Mouse (Mus musculus): Measurements from ENCODE around the gene Cd59b. TPM values are rescaled to one million over a fixed set of nuclear protein-coding genes. Genes with fewer than 3 reads are reported as not detected.
A peak's percentile ranks its signal among the peaks of the same experiment; 100 is the strongest.
"Not testable (repeated sequence)": the region's sequence is repeated elsewhere in the genome, so short reads cannot be mapped to it uniquely, and the experiment has no call there.

Cd59b gene
- total RNA-seq, 2 experiments from 2014 or later = 6.6 to 54.2 TPM

DNA sequence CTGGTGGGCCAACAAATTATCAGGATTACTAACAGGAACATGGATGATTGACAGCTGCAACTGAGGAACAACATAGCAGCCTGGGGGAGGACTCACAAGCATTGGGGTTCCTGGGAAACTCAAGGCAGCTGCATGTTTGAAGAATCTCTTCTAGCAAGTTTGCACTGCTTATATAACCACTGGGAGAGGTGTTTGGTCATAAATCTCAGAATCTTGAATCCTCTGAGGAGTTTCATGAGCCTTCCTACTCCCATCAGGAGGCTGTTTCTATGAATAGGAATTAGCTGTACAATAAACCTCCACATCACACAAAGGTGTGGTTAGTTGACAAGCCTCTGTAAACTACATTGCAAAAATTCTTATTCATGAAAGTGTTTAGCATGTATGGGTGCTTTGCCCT lies 7.0 kb upstream of the Cd59b start:
- no peak for ATAC-seq (replicated peaks; ENCODE audit: low FRiP score, poor library complexity, severe bottlenecking)

DNA sequence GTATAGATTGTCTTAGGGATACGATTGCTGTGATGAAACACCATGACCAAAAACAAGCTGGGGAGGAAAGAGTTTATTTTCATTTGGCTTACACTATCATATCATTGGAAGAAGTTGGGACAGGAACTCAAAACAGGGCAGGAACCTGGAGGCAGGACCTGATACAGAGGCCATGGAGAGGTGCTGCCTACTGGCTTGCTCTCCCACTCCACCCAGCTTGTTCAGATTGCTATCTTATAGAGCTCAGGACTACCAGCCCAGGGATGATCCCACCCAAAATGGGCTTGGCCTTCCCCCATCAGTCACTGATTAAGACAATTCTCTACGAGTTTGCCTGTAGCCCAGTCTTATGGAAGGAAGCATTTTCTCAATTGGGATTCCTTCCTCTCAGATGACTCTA lies 5.5 kb upstream of the Cd59b start:
- ATAC-seq (replicated peaks; ENCODE audit: low FRiP score, poor library complexity, severe bottlenecking) = no peak

GRCm38 (mm10) chr2:104065526-104065925 lies 4.1 kb upstream of the Cd59b start, which contains the start of gene Gm10912:
Gm10912 (plus strand) TSS chr2:104065826.
- ATAC-seq (replicated peaks; ENCODE audit: low FRiP score, poor library complexity, severe bottlenecking) = not testable (repeated sequence)

GRCm38 (mm10) chr2:104068450-104068849 lies 1.2 kb upstream of the Cd59b start, which contains the start of gene Gm10799:
Gm10799 (minus strand) TSS chr2:104068550.
- not testable (repeated sequence) for ATAC-seq (replicated peaks; ENCODE audit: low FRiP score, poor library complexity, severe bottlenecking)

- ATAC-seq (replicated peaks; ENCODE audit: low FRiP score, poor library complexity, severe bottlenecking) = peak; percentile 91
These were observed 8.6 kb downstream of the Cd59b start for GRCm38 (mm10) chr2:104078285-104078684.

- ATAC-seq (replicated peaks; ENCODE audit: low FRiP score, poor library complexity, severe bottlenecking) = not testable (repeated sequence)
These were observed 11.9 kb downstream of the Cd59b start for GRCm38 (mm10) chr2:104081436-104082050.

GRCm38 (mm10) chr2:104082474-104082873 lies 12.8 kb downstream of the Cd59b start:
- ATAC-seq (replicated peaks; ENCODE audit: low FRiP score, poor library complexity, severe bottlenecking) = no peak

DNA sequence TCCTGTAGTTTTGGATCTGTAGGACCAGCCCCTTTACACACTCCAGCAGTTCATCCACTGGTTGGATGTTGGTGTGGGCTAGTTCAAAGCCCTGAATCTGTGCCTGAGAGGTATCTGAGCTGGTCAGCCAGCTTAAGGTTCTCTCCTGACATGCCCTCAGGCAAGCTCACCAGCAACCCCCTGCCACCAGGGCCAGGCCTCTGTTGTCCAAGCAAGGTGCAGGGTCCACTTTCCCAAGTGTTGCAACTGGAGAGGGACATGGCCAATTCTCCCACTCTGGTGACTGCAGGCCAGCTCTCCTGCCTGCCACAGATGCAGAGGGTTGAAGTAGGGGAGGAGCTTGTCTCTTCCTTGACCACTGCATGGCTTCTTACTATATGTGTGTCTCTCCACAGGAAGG lies 14.4 kb downstream of the Cd59b start:
- ATAC-seq (replicated peaks; ENCODE audit: low FRiP score, poor library complexity, severe bottlenecking) = 0 out of 2 replicates have a peak, but pooled peaks have one; percentile 6

DNA sequence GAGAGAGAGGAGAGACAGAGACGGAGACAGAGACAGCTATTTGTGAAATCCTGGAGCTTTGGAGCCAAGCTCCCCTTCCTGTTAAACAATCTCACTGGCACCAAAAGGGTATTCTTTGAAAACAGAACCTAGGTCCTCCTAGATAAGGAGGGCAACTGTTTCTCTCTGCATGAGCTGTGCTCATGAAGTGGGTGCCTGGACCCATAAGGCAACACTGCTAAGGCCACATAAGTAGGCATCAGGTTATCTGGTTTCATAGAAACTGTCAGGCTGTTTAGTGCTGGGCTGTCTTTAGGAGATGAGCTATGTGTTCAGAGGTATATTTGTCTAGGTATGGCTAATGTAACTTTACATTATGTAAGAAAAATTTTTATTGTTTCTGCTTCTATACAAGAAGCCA lies 17.9 kb downstream of the Cd59b start:
- peak; percentile 54; the same call in 1 of the 2 replicates for ATAC-seq (replicated peaks; ENCODE audit: low FRiP score, poor library complexity, severe bottlenecking)

DNA sequence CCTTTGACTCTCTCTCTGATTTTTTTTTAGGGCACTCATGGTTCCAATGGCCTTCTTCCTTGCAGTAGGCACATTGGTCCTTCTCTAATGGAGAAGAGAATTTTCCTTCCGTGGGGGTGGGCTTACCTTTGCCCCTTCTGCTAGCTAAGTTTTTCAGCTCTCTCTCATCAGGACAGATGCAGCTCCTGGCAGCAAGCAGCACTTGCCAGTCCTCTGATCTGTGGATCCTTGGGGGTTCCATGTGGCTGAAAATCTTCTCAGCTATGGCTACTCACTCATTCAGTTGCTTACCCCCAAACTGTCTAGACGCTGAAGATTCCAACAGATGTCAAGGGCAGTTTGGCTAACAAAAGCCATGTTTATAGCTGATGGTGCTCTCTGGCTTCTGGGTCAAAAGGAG lies 23.7 kb downstream of the Cd59b start:
- ATAC-seq (replicated peaks; ENCODE audit: low FRiP score, poor library complexity, severe bottlenecking) = no peak

DNA sequence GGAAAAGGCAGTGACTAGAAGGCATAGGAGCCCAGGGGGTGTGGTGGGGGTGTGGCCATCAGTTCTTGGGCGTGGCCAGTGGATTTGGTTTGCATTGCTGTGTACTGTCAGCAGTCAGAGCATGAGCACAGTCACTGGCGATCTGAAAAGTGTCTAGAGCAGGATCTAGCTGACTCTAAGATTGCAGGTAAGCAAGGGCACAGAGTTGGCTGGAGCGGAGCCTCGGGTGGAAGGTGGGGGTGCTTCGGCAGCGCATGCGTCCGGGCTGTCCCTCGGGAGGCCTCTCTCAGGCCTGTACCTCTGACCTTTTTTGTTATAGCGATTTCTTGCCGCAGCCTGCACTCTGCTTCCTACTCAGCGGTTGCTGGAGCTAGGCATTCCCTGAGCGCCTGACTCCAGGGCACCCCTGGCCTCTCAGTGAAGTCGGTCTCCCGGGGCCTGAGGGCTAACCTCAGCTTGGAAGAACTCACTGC lies 26.1 kb downstream of the Cd59b start, which contains the start of gene Cd59a:
Cd59a (plus strand) TSS at position 61 of the 473 bp plus-strand sequence.
- ATAC-seq (replicated peaks; ENCODE audit: low FRiP score, poor library complexity, severe bottlenecking) = peak; percentile 88

GRCm38 (mm10) chr2:104096256-104096655 lies 26.6 kb downstream of the Cd59b start:
- no peak for ATAC-seq (replicated peaks; ENCODE audit: low FRiP score, poor library complexity, severe bottlenecking)

DNA sequence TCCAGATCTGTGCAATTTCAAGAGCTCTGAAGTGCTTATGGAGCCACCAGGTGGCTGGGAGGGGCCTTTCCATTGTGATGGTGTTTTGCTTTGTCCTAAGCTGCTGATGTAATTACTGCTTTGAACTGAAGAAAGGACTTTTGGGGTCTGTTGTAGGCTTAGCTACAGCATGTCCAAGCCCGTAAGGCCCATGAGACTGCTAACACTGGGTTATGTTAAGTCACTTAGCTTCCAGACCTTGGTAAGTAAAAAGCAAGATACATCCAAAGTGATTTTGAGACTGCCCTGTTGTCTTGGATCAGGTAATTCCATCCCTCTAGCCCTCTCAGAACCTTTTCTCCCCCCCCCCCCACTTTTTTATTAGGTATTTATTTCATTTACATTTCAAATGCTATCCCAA lies 27.1 kb downstream of the Cd59b start:
- not testable (repeated sequence) for ATAC-seq (replicated peaks; ENCODE audit: low FRiP score, poor library complexity, severe bottlenecking)

DNA sequence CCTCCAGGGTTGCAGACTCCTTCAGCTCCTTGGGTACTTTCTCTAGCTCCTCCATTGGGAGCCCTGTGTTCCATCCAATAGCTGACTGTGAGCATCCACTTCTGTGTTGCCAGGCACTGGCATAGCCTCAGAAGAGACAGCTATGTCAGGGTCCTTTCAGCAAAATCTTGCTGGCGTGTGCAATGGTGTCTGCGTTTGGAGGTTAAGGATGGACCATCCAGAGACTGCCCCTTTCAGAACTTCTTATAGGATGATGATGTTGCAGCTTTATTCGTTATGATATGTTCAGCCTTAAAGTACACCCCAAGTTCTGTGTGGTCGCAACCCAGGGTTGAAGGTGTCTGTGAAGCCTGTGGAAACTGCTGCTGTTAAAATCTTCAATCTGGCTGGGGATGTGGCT lies 27.7 kb downstream of the Cd59b start:
- ATAC-seq (replicated peaks; ENCODE audit: low FRiP score, poor library complexity, severe bottlenecking) = not testable (repeated sequence)

- peak; percentile 64 for ATAC-seq (replicated peaks; ENCODE audit: low FRiP score, poor library complexity, severe bottlenecking)
These were observed 29.0 kb downstream of the Cd59b start for GRCm38 (mm10) chr2:104098529-104099230.

DNA sequence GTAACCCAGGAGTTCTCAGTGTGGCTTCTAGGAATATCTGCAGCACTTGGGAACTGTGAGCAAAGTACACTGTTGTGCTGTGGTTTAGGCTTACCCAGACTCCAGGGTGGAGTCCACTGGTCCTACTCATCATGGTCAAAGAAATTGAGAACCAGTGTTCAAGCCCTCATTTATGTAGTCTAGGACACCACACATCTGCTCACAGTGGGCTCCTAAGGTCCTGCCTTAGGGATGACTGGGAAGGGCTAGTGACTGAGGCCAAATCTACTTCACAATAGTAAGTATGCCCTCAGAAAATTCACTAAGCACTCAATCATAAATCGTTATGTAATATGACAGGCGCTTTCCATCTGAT lies 29.6 kb downstream of the Cd59b start:
- ATAC-seq (replicated peaks; ENCODE audit: low FRiP score, poor library complexity, severe bottlenecking) = no peak

- no peak for ATAC-seq (replicated peaks; ENCODE audit: low FRiP score, poor library complexity, severe bottlenecking)
These were observed 30.3 kb downstream of the Cd59b start for GRCm38 (mm10) chr2:104099946-104100345.

GRCm38 (mm10) chr2:104104800-104105199 lies 35.2 kb downstream of the Cd59b start:
- no peak for ATAC-seq (replicated peaks; ENCODE audit: low FRiP score, poor library complexity, severe bottlenecking)

- not testable (repeated sequence) for ATAC-seq (replicated peaks; ENCODE audit: low FRiP score, poor library complexity, severe bottlenecking)
These were observed 39.4 kb downstream of the Cd59b start for GRCm38 (mm10) chr2:104109021-104109420.

DNA sequence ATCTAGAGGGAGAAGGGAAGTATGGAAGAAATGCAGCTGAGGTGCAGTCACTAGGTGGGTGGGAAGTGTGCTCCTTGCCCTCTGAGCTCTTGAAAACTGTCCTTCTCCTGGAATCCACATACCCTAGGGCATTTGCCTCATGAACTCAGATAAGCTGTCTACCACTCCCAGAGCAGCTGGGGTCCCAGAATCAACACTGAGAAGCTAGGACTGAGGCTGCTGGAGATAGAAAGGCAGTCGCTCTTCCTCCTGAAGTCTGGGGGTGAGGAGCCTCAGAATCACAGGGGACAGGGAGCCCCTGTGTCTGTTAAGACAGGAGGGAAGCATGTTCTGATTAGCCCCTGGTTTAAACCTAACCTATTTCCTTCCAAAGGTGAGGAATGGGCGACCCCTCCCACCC lies 39.9 kb downstream of the Cd59b start:
- ATAC-seq (replicated peaks; ENCODE audit: low FRiP score, poor library complexity, severe bottlenecking) = no peak

DNA sequence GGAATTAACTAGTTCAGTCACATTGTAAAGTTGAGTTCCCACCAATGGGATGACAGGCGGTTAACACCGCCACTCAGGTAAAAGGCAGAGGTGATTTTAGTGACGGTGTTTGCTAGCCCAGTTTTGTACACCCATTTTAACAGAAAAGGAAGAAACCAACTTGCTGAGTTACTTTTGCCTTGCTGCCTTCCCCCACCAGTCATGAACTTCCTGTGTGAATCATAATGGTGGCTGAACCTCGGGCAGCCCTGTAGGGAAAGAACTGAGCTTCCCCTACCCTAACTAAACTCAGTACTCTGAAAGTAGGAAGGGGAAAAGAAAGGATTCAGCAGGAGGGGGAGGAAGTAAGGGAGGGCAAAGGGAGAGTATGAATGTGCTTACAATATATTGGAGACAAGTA lies 40.4 kb downstream of the Cd59b start:
- ATAC-seq (replicated peaks; ENCODE audit: low FRiP score, poor library complexity, severe bottlenecking) = no peak

Data from erythroblast, adult 5-6 weeks (primary cell).